Mouse (Mus musculus) neural tube, embryonic 14.5 days (tissue): ENCODE results near the gene Zfp770. TPM values are rescaled to one million over a fixed set of nuclear protein-coding genes. Genes with fewer than 3 reads are reported as not detected.

ENCODE experiments used
- ATAC-seq: fragments of 200-750 bp; cut with Nextera tagmentation; 2 replicates; pipeline ENCODE4 v1.8.0; 2017; ENCODE audit warnings: low read depth, mild to moderate bottlenecking, moderate TSS enrichment, moderate library complexity
- H3K27ac ChIP-seq: fragments of 300-500 bp; sonication (generic); 2 replicates; pipeline ENCODE4 v1.5.1; 2014; ENCODE audit warnings: low read depth, mild to moderate bottlenecking, control low read depth, low read length, moderate library complexity, mixed read lengths
- H3K27me3 ChIP-seq: fragments of 300-500 bp; sonication (generic); 2 replicates; pipeline ENCODE4 v1.6.1; 2014; ENCODE audit warnings: low read length; ENCODE audit not compliant: control insufficient read depth, insufficient read depth
- H3K36me3 ChIP-seq: fragments of 300-500 bp; sonication (generic); 2 replicates; pipeline ENCODE4 v1.6.1; 2014; ENCODE audit warnings: low read length, mixed read lengths; ENCODE audit not compliant: control insufficient read depth, insufficient read depth
- H3K4me1 ChIP-seq: fragments of 300-500 bp; sonication (generic); 2 replicates; pipeline ENCODE4 v1.6.1; 2014; ENCODE audit warnings: low read length; ENCODE audit not compliant: control insufficient read depth, insufficient read depth
- H3K4me2 ChIP-seq: fragments of 300-500 bp; sonication (generic); 2 replicates; pipeline ENCODE4 v1.6.1; 2014; ENCODE audit warnings: mild to moderate bottlenecking, low read depth, low read length, control low read depth
- H3K4me3 ChIP-seq: fragments of 300-500 bp; sonication (generic); 2 replicates; pipeline ENCODE4 v1.5.1; 2014; ENCODE audit warnings: low read depth, low read length, control low read depth, mixed read lengths
- H3K9ac ChIP-seq: fragments of 300-500 bp; sonication (generic); replicated peaks from 2 replicates; pipeline ENCODE4 v1.6.1; 2014; ENCODE audit warnings: low read depth, mild to moderate bottlenecking, control low read depth, low read length, mixed read lengths
- H3K9me3 ChIP-seq: fragments of 300-500 bp; sonication (generic); 2 replicates; pipeline ENCODE4 v1.6.1; 2016; ENCODE audit warnings: low read length; ENCODE audit not compliant: control insufficient read depth
- WGBS: fragments of 180-500 bp; shearing (Covaris S2); extraction: QIAGEN DNeasy Blood & Tissue Kit; methylation state at CpG from one replicate; pipeline ENCODE4 v1.1.7; 2014; 5-methylcytosine and 5-hydroxymethylcytosine counted together
- polyA plus RNA-seq: library from polyadenylated mRNA; unstranded; fragments of >200 nt; fragmentation: Nextera tagmentation; extraction: Ambion mirVana; gene quantifications from 2 replicates; pipeline ENCODE4 v1.2.1, GENCODE M21; 2014

The Zfp770 gene
- 6.7 and 10.4 TPM in 2 replicates for polyA plus RNA-seq

- Histone ChIP-seq H3K4me2 (peak within 1 kb of the TSS; percentile 82), H3K27ac (0 out of 2 replicates have a peak within 1 kb of the TSS, but pooled peaks have one; percentile 49), H3K4me1 (peaks cover 10% of the 10 kb centered on the region), H3K36me3 (peaks cover 3% of the 10 kb centered on the region; the same call in 1 of the 2 replicates), H3K9me3 (no peaks in the 10 kb centered on the region), H3K4me3 (peak within 1 kb of the TSS; percentile 80), H3K9ac (peak within 1 kb of the TSS; percentile 88), H3K27me3 (no peaks in the 10 kb centered on the region)
- peak; percentile 95 for ATAC-seq
- under 1% methylated on average over 36 of the region's 36 CpGs for WGBS
These were observed at the start of gene Zfp770 for GRCm38 (mm10) chr2:114200932-114201559. Zfp770 (minus strand) TSS chr2:114201469.

- Histone ChIP-seq H3K4me3 (no peak overlapping the region), H3K9ac (no peak overlapping the region), H3K4me1 (no peaks in the 10 kb centered on the region), H3K4me2 (no peak overlapping the region), H3K36me3 (no peaks in the 10 kb centered on the region), H3K27me3 (no peaks in the 10 kb centered on the region), H3K9me3 (no peaks in the 10 kb centered on the region), H3K27ac (no peak overlapping the region)
- 86% methylated on average over 6 of the region's 6 CpGs for WGBS
- ATAC-seq, result no peak
These were observed 48.2 kb upstream of the Zfp770 start for GRCm38 (mm10) chr2:114249440-114249839.

- WGBS, result 14% methylated on average over 4 of the region's 4 CpGs
- Histone ChIP-seq H3K9me3 (no peaks in the 10 kb centered on the region), H3K27ac (no peak overlapping the region), H3K9ac (no peak overlapping the region), H3K4me2 (no peak overlapping the region), H3K27me3 (no peaks in the 10 kb centered on the region), H3K36me3 (no peaks in the 10 kb centered on the region), H3K4me3 (no peak overlapping the region), H3K4me1 (no peaks in the 10 kb centered on the region)
- no peak for ATAC-seq
These were observed 36.4 kb upstream of the Zfp770 start for GRCm38 (mm10) chr2:114237639-114238038.

GRCm38 (mm10) chr2:114236566-114236965 lies 35.3 kb upstream of the Zfp770 start:
- Histone ChIP-seq H3K36me3 (no peaks in the 10 kb centered on the region), H3K4me2 (no peak overlapping the region), H3K4me1 (no peaks in the 10 kb centered on the region), H3K27ac (no peak overlapping the region), H3K4me3 (no peak overlapping the region), H3K9me3 (no peaks in the 10 kb centered on the region), H3K9ac (no peak overlapping the region), H3K27me3 (no peaks in the 10 kb centered on the region)
- WGBS, result 88% methylated on average over 1 of the region's 1 CpGs
- ATAC-seq, result no peak

GRCm38 (mm10) chr2:114235584-114235983 lies 34.3 kb upstream of the Zfp770 start:
- Histone ChIP-seq H3K27me3 (no peaks in the 10 kb centered on the region), H3K4me1 (no peaks in the 10 kb centered on the region), H3K4me3 (no peak overlapping the region), H3K9me3 (no peaks in the 10 kb centered on the region), H3K4me2 (no peak overlapping the region), H3K36me3 (no peaks in the 10 kb centered on the region), H3K27ac (no peak overlapping the region), H3K9ac (no peak overlapping the region)
- 85% methylated on average over 3 of the region's 3 CpGs for WGBS
- ATAC-seq, result no peak

- no peak overlapping the region for H3K4me2 ChIP-seq
- no peaks in the 10 kb centered on the region for H3K4me1 ChIP-seq
- no peak for ATAC-seq
- no peaks in the 10 kb centered on the region for H3K27me3 ChIP-seq
- no peak overlapping the region for H3K9ac ChIP-seq
- no peaks in the 10 kb centered on the region for H3K9me3 ChIP-seq
- H3K27ac ChIP-seq, result no peak overlapping the region
- no peaks in the 10 kb centered on the region for H3K36me3 ChIP-seq
- 68% methylated on average over 2 of the region's 2 CpGs for WGBS
- H3K4me3 ChIP-seq, result no peak overlapping the region
These were observed 30.0 kb upstream of the Zfp770 start for GRCm38 (mm10) chr2:114231248-114231647.

GRCm38 (mm10) chr2:114228672-114229071 lies 27.4 kb upstream of the Zfp770 start:
- Histone ChIP-seq H3K9ac (no peak overlapping the region), H3K4me3 (no peak overlapping the region), H3K27me3 (no peaks in the 10 kb centered on the region), H3K27ac (no peak overlapping the region), H3K4me2 (no peak overlapping the region), H3K4me1 (no peaks in the 10 kb centered on the region), H3K36me3 (no peaks in the 10 kb centered on the region), H3K9me3 (no peaks in the 10 kb centered on the region)
- 78% methylated on average over 2 of the region's 2 CpGs for WGBS
- no peak for ATAC-seq

- no peak for ATAC-seq
- WGBS, result 70% methylated on average over 6 of the region's 6 CpGs
- Histone ChIP-seq H3K9me3 (no peaks in the 10 kb centered on the region), H3K27ac (no peak overlapping the region), H3K36me3 (no peaks in the 10 kb centered on the region), H3K4me1 (peaks cover 7% of the 10 kb centered on the region), H3K4me2 (no peak overlapping the region), H3K27me3 (no peaks in the 10 kb centered on the region), H3K9ac (no peak overlapping the region), H3K4me3 (no peak overlapping the region)
These were observed 3.8 kb upstream of the Zfp770 start for GRCm38 (mm10) chr2:114205036-114205435.

- Histone ChIP-seq H3K4me2 (peak overlapping the region; percentile 82), H3K27ac (no peak overlapping the region), H3K27me3 (no peaks in the 10 kb centered on the region), H3K4me1 (peaks cover 10% of the 10 kb centered on the region), H3K9ac (peak overlapping the region; percentile 88), H3K9me3 (no peaks in the 10 kb centered on the region), H3K4me3 (peak overlapping the region; percentile 80), H3K36me3 (no peaks in the 10 kb centered on the region)
- peak; percentile 36; the same call in 1 of the 2 replicates for ATAC-seq
- 41% methylated on average over 4 of the region's 4 CpGs for WGBS
These were observed 305 bp upstream of the Zfp770 start for GRCm38 (mm10) chr2:114201574-114201973.
